Mouse (Mus musculus) embryonic fibroblast, embryonic 13.5 days (primary cell): ENCODE measurements at regions not wholly inside any gene's neighbourhood (a gene's known extent, or its start where the extent isn't known, plus 50 kb on each side); places are given as distances from the start of the nearest gene placed in this dataset.

Experiments
- H3K27ac ChIP-seq: 2 replicates; pipeline ENCODE4 v1.5.1; 2012; ENCODE audit warnings: low read length, control low read depth, inconsistent platforms; ENCODE audit not compliant: insufficient read depth
- H3K4me1 ChIP-seq: 2 replicates; pipeline ENCODE4 v1.6.1; 2011; ENCODE audit warnings: low read length; ENCODE audit not compliant: control insufficient read depth, insufficient read depth
- H3K4me3 ChIP-seq: 2 replicates; pipeline ENCODE4 v1.5.1; 2011; ENCODE audit warnings: mild to moderate bottlenecking, control low read depth, low read length; ENCODE audit not compliant: insufficient read depth
- CTCF ChIP-seq: IDR thresholded peaks from 2 replicates; pipeline ENCODE4 v1.5.1; 2011; ENCODE audit warnings: mild to moderate bottlenecking, control low read depth, low read length, moderate library complexity, borderline replicate concordance; ENCODE audit not compliant: insufficient read depth
- POLR2A ChIP-seq: IDR thresholded peaks from 2 replicates; pipeline ENCODE4 v1.6.1; 2011; ENCODE audit warnings: low read depth, mild to moderate bottlenecking, control low read depth, low read length, moderate library complexity

GRCm38 (mm10) chr3:37909821-37910220 is 185.5 kb upstream of the Gm5148 start:
- no peak for TF ChIP-seq POLR2A
- no peak for TF ChIP-seq CTCF
- H3K4me1 ChIP-seq = peaks cover 11% of the 10 kb centered on the region
- H3K27ac ChIP-seq = no peak overlapping the region
- H3K4me3 ChIP-seq = no peak overlapping the region

GRCm38 (mm10) chr3:37909008-37909407 is 184.7 kb upstream of the Gm5148 start:
- Histone ChIP-seq H3K4me1 (peaks cover 11% of the 10 kb centered on the region), H3K27ac (no peak overlapping the region), H3K4me3 (no peak overlapping the region)
- TF ChIP-seq CTCF (no peak), POLR2A (no peak)

GRCm38 (mm10) chr3:37908456-37908855 is 184.2 kb upstream of the Gm5148 start:
- Histone ChIP-seq H3K4me1 (peaks cover 11% of the 10 kb centered on the region), H3K27ac (no peak overlapping the region), H3K4me3 (no peak overlapping the region)
- no peak for TF ChIP-seq CTCF
- TF ChIP-seq POLR2A = no peak

DNA sequence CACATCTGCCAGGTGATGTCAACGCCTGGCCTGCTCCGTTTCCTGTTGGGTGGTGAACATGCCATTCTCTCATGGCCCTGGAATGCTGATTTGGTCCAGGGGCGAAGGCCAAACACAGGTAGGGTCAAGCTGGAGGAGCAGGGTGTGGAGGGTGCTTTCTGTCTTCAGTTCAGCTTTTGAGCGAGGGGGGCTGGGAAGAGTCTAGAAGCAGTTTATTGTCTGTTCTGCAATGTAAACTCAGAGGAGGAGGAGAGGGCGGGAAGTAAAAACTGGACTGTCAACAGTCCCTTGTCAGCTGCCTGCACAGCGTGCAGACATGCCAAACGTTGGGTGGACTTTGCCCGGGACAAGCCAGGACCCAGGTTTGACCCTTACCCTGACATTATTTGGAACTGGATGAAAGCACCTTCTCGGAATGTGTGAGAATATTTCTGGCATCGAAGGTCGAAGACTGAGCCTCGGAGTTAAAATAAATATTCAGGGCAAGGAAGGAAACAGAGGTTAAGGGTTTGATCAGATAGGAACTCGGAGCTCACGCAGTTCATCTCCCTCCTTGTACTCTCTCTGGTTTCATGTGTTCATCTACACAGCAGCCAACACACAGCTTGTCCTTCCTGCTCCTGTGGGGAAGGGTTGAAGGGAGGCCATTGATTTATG is 183.3 kb upstream of the Gm5148 start:
- TF ChIP-seq POLR2A (no peak), CTCF (no peak)
- peaks cover 11% of the 10 kb centered on the region for H3K4me1 ChIP-seq
- H3K4me3 ChIP-seq = no peak overlapping the region
- peak overlapping the region; percentile 65; the same call in 1 of the 2 replicates for H3K27ac ChIP-seq

GRCm38 (mm10) chr3:37906806-37907251 is 182.5 kb upstream of the Gm5148 start:
- Histone ChIP-seq H3K4me3 (no peak overlapping the region), H3K27ac (peak overlapping the region; percentile 65)
- no peak for TF ChIP-seq CTCF
- TF ChIP-seq POLR2A = no peak

GRCm38 (mm10) chr3:37904188-37904587 is 179.9 kb upstream of the Gm5148 start:
- TF ChIP-seq CTCF = no peak
- no peak for TF ChIP-seq POLR2A

More at GRCm38 (mm10) chr3:37906806-37907251, 182.5 kb upstream of the Gm5148 start:
- H3K4me1 ChIP-seq = peaks cover 11% of the 10 kb centered on the region

GRCm38 (mm10) chr3:37903482-37903881 is 179.2 kb upstream of the Gm5148 start:
- TF ChIP-seq CTCF (no peak), POLR2A (no peak)
- Histone ChIP-seq H3K4me1 (peaks cover 11% of the 10 kb centered on the region), H3K4me3 (no peak overlapping the region), H3K27ac (no peak overlapping the region)

More at GRCm38 (mm10) chr3:37904188-37904587, 179.9 kb upstream of the Gm5148 start:
- no peak overlapping the region for H3K27ac ChIP-seq
- H3K4me3 ChIP-seq = no peak overlapping the region
- H3K4me1 ChIP-seq = peaks cover 11% of the 10 kb centered on the region

DNA sequence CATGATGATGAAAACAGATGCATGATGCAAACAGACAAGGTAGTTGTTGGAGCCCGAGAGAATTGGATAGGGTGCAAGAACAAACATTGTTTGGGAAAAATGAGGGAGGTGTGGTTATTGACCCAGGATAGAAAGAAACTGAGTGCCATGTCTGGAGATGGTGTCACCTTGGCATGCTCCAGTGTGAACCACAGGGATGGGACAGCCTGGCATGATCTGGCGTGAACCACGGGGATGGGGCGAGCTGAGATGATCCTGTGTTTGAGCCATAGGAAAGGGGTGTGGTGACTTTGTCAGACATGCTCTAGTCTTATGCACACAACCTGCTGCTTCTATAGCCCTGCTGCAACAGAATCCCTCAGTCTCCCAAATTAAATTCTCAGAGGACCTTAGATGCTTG is 178.7 kb upstream of the Gm5148 start:
- Histone ChIP-seq H3K4me3 (no peak overlapping the region), H3K4me1 (peaks cover 9% of the 10 kb centered on the region), H3K27ac (no peak overlapping the region)
- TF ChIP-seq POLR2A = no peak
- TF ChIP-seq CTCF = no peak

DNA sequence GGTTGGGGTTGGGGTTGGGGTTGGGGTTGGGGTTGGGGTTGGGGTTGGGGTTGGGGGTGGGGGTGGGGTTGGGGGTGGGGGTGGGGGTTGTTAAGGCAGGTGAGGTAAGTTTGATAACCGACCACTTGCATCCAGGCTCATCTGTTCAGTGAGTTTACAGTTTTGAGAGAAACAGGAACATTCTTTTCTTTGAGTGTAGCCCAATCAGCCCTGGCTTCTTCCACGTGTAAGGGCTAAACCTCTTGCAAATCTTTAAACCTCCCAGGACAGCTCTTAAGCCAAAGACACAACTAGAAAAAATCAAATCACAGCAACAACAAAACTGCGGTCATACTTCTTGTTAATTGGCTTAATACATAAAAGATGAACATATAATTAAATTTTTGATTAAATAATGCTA is 173.1 kb upstream of the Gm5148 start:
- Histone ChIP-seq H3K4me3 (no peak overlapping the region), H3K27ac (no peak overlapping the region), H3K4me1 (no peaks in the 10 kb centered on the region)
- TF ChIP-seq POLR2A (no peak), CTCF (no peak)

DNA sequence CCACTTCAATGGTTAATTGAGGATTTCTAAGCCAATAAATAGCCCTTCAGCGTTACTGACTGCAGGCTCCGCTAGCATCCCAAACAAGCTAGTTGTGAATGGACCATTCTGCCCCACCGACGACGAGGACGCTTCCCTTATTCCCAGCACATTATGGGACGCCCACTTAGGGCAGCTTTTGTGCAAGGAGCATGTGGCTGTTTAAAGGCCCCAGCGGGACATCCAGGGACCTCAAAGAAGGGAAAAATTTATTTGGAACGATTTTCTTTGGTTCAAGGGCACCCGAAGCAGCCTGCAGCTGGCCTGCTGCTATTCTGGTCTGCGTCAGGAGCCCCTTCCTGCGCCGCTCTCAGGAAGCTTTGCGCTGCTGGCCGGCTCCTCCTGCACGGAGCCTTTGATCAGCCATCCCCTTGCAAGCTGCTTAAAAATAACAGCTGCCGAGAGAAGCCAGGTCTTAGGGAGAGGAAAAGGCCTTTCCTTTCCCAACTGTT is 172.6 kb upstream of the Gm5148 start:
- Histone ChIP-seq H3K4me1 (no peaks in the 10 kb centered on the region), H3K4me3 (no peak overlapping the region), H3K27ac (no peak overlapping the region)
- TF ChIP-seq POLR2A (no peak), CTCF (no peak)
